Mouse (Mus musculus): ENCODE measurements at regions not wholly inside any gene's neighbourhood (a gene's known extent, or its start where the extent isn't known, plus 50 kb on each side); places are given as distances from the start of the nearest gene placed in this dataset.

GRCm38 (mm10) chr17:84085721-84086120 lies 102.0 kb downstream of the Zfp36l2 start:
- no peak for TF ChIP-seq CTCF (IDR thresholded peaks at IDR 0.05; ENCODE audit: borderline replicate concordance, insufficient read depth, low read depth, low read length)
- no peak for TF ChIP-seq POLR2A (IDR thresholded peaks at IDR 0.05; ENCODE audit: borderline replicate concordance, insufficient read depth, low read length)

All from cerebellum, adult 2 months (tissue).